7 mouse cellular contexts compared by ENCODE assay signal in the genomic region with DNA sequence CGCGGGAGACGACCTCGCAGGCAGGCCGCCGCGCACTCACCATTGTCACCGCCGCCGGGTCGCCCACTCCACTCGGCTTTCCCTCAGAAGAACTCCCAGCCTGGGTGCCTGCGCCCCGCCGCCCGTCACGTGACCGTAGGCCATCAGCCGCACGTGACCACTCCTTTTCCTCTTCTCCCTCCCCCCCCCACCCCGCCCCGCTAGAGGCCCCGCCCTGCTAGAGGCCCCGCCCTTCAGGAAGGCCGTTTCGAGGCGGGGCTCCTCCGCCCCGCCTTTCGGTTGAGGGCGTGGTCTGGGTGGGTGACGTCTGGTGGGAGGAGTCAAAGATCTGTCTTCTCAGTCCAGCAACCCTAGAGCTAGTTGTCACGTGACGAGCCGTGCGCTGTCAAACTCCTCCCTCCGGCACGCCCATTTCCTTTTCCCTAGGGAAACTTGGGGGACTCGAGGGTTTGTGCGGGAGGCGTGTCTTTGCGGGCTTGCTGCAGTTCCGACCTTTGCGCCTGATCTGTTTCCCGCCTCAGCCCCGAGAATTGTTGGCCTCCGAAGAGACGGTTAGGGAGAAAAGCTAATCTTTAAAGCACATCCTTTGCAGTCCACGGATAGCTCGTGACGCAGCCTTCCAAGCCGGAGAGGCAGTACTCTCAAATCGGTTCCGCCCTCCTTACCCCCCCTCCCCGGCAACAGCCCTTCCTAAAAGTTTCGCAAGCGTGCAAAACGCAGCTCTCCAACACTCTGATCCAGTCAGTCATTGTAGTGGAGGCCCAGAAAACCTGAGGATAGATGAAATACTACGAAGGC. TPM values are rescaled to one million over a fixed set of nuclear protein-coding genes. Genes with fewer than 3 reads are reported as not detected.
DNase-seq lines count a peak whose midpoint lies in the region; ATAC-seq and TF ChIP-seq lines count a peak whose summit lies in the region.

A gene (minus strand): TSS at position 188 of the 798 bp plus-strand sequence.

- peak within 1 kb of the TSS; percentile 76 for H3K4me2 ChIP-seq in intestine, postnatal 0 days (replicated peaks; ENCODE audit: low read depth)
- H3K4me2 ChIP-seq in midbrain, embryonic 12.5 days (replicated peaks), result peak within 1 kb of the TSS; percentile 78

- H3K4me1 ChIP-seq in embryonic facial prominence, embryonic 10.5 days, result peaks cover 15% of the 10 kb centered on the region
- 0 out of 2 replicates have a peak, but pooled peaks cover 8% of the 10 kb centered on the region for H3K4me1 ChIP-seq in intestine, postnatal 0 days (replicated peaks; ENCODE audit: control insufficient read depth, insufficient read depth, low read length)
- peaks cover 12% of the 10 kb centered on the region; the same call in 1 of the 2 replicates for H3K4me1 ChIP-seq in midbrain, embryonic 12.5 days
- peaks cover 3% of the 10 kb centered on the region; the same call in 1 of the 2 replicates for H3K4me1 ChIP-seq in small intestine, adult 2 months (ENCODE audit: control insufficient read depth, insufficient read depth, insufficient read length, low read length)

- peak within 1 kb of the TSS; percentile 87 for H3K27ac ChIP-seq in embryonic facial prominence, embryonic 10.5 days (replicated peaks)
- peak within 1 kb of the TSS; percentile 91 for H3K27ac ChIP-seq in intestine, postnatal 0 days (ENCODE audit: low read depth, low read length)
- H3K27ac ChIP-seq in midbrain, embryonic 12.5 days (replicated peaks), result peak within 1 kb of the TSS; percentile 85
- peak within 1 kb of the TSS; percentile 90 for H3K27ac ChIP-seq in small intestine, adult 2 months (ENCODE audit: insufficient read depth, low read depth, low read length)

- H3K4me3 ChIP-seq in embryonic facial prominence, embryonic 10.5 days, result peak within 1 kb of the TSS; percentile 76
- peak within 1 kb of the TSS; percentile 85 for H3K4me3 ChIP-seq in intestine, postnatal 0 days (ENCODE audit: low read depth, low read length)
- H3K4me3 ChIP-seq in midbrain, embryonic 12.5 days, result peak within 1 kb of the TSS; percentile 92
- H3K4me3 ChIP-seq in small intestine, adult 2 months (ENCODE audit: low read depth, low read length), result peak within 1 kb of the TSS; percentile 80

- intact Hi-C loops in left cerebral cortex, postnatal 4 days (cut with DNase I), result no loop called here

- under 1% methylated on average over 59 of the region's 59 CpGs for WGBS in embryonic facial prominence, embryonic 10.5 days
- WGBS in intestine, postnatal 0 days, result under 1% methylated on average over 53 of the region's 59 CpGs
- under 1% methylated on average over 55 of the region's 59 CpGs for WGBS in midbrain, embryonic 12.5 days
- 1% methylated on average over 59 of the region's 59 CpGs for WGBS in small intestine, adult 2 months

- H3K9me3 ChIP-seq in embryonic facial prominence, embryonic 10.5 days, result no peaks in the 10 kb centered on the region
- no peaks in the 10 kb centered on the region for H3K9me3 ChIP-seq in intestine, postnatal 0 days (ENCODE audit: control insufficient read depth)
- H3K9me3 ChIP-seq in midbrain, embryonic 12.5 days, result no peaks in the 10 kb centered on the region

- peak within 1 kb of the TSS; percentile 89 for H3K9ac ChIP-seq in intestine, postnatal 0 days (ENCODE audit: low read depth, low read length)
- peak within 1 kb of the TSS; percentile 87 for H3K9ac ChIP-seq in midbrain, embryonic 12.5 days (replicated peaks)

- no peaks in the 10 kb centered on the region for H3K27me3 ChIP-seq in embryonic facial prominence, embryonic 10.5 days (replicated peaks; ENCODE audit: low read depth, poor library complexity, severe bottlenecking)
- H3K27me3 ChIP-seq in intestine, postnatal 0 days (replicated peaks; ENCODE audit: control insufficient read depth, insufficient read depth, low read length), result no peaks in the 10 kb centered on the region
- H3K27me3 ChIP-seq in midbrain, embryonic 12.5 days, result no peaks in the 10 kb centered on the region; the same call in 1 of the 2 replicates
- H3K27me3 ChIP-seq in small intestine, adult 2 months (ENCODE audit: control insufficient read depth, insufficient read depth, low read length), result no peaks in the 10 kb centered on the region

- peak; percentile 88 for ATAC-seq in intestine, postnatal 0 days
- ATAC-seq in midbrain, embryonic 12.5 days (ENCODE audit: low FRiP score, low read depth), result peak; percentile 91

- peak; percentile 58; the same call in 1 of the 2 replicates for TF ChIP-seq POLR2A in small intestine, adult 2 months (IDR thresholded peaks at IDR 0.05; ENCODE audit: low read depth, low read length)

- DNase-seq in adrenal gland, postnatal 10 days, result peak; percentile 100
- DNase-seq in embryonic facial prominence, embryonic 10.5 days (ENCODE audit: low spot score), result peak; percentile 99
- peak; percentile 92 for DNase-seq in gonadal fat pad, adult 2 months (ENCODE audit: low read depth)
- peak; percentile 98 for DNase-seq in left cerebral cortex, postnatal 4 days

- H3K36me3 ChIP-seq in embryonic facial prominence, embryonic 10.5 days (replicated peaks), result no peaks in the 10 kb centered on the region
- no peaks in the 10 kb centered on the region for H3K36me3 ChIP-seq in intestine, postnatal 0 days (ENCODE audit: control insufficient read depth, insufficient read depth)
- H3K36me3 ChIP-seq in midbrain, embryonic 12.5 days, result no peaks in the 10 kb centered on the region
- no peaks in the 10 kb centered on the region for H3K36me3 ChIP-seq in small intestine, adult 2 months (ENCODE audit: control insufficient read depth, insufficient read depth, low read length)

- no peak for TF ChIP-seq CTCF in intestine, postnatal 0 days (IDR thresholded peaks at IDR 0.05; ENCODE audit: low read depth)
- TF ChIP-seq CTCF in small intestine, adult 2 months (IDR thresholded peaks at IDR 0.05; ENCODE audit: extremely low read depth, insufficient read length, insufficient replicate concordance, low read depth, low read length), result no peak

RNA-seq across cellular contexts. Expression of the gene that starts here (rescaled TPM):
- total RNA-seq in adrenal gland, postnatal 10 days (2021), result 10 to 100 TPM; 42.9 to 48.3 TPM
- polyA plus RNA-seq in embryonic facial prominence, embryonic 10.5 days (2016; fragmentation: Nextera tagmentation; extraction: Ambion mirVana), result 83.2 and 84.7 TPM in 2 replicates
- 15.8 and 16.5 TPM in 2 replicates for polyA plus RNA-seq in gonadal fat pad, adult 2 months (2012; rRNA removed)
- polyA plus RNA-seq in intestine, postnatal 0 days (2015; fragmentation: Nextera tagmentation; extraction: Ambion mirVana), result 102 and 116 TPM in 2 replicates
- 10 to 100 TPM; 37.4 to 41.2 TPM for total RNA-seq in left cerebral cortex, postnatal 4 days (2021)
- polyA plus RNA-seq in midbrain, embryonic 12.5 days (2016; fragmentation: Nextera tagmentation; extraction: Ambion mirVana), result 80.7 and 84.2 TPM in 2 replicates
- polyA plus RNA-seq in small intestine, adult 2 months (2012; rRNA removed), result 1.3 and 3.2 TPM in 2 replicates

Comparison
In these comparisons a context has a peak if more than half of its experiments do, and no peak if none do; other contexts are left out.
1. Peak in every context shown above with its lines: DNase-seq, ATAC-seq, H3K4me3 ChIP-seq and H3K27ac ChIP-seq.